Mouse (Mus musculus): Measurements from ENCODE around the gene Tmem108. TPM values are rescaled to one million over a fixed set of nuclear protein-coding genes. Genes with fewer than 3 reads are reported as not detected.

The Tmem108 gene
- 6.9 to 11.9 TPM (median 10.3 TPM) in 4 replicates for total RNA-seq (2023; ENCODE audit: inconsistent age)

GRCm38 (mm10) chr9:103761647-103762084 is at the start of gene Tmem108:
Gene Tmem108, minus strand, starts transcription at chr9:103761837.

GRCm38 (mm10) chr9:103480044-103480576 is 281.5 kb downstream of the Tmem108 start, which contains the start of gene Bfsp2:
Gene Bfsp2, minus strand, starts transcription at chr9:103480420.

Other genes with a start within 250 kb of the Tmem108 start
- gene Nphp3, start 240.7 kb upstream of the Tmem108 start, total RNA-seq (2023; ENCODE audit: inconsistent age) = 4.1 to 7.6 TPM (median 6.1 TPM) in 4 replicates

Data from B cell, adult (primary cell).